Mouse (Mus musculus): ENCODE results near the gene Pdlim7.

DNA sequence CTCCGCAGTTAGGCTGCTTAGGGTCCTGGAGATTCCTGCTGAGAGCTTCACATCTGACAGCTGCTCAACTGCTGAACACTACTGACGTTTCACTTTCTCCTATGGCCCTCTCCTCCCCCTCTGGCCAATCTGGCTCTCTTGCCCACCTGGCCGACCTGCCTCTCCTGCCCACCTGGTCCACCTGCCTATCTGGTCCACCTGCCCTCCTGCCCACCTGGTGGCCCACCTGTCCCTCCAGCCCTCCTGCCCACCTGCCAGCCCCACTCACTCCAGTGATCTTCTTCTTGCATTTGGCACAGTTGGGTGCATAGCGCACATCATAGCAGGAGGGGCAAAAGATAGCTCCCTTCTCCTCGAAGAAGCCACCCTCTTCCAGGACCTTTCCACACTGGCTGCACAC, 9.1 kb downstream of the Pdlim7 start:
- TF ChIP-seq POLR2A (IDR thresholded peaks at IDR 0.05; ENCODE audit: control insufficient read depth in 1 of 2, insufficient read depth in 1 of 2, low read depth in 1 of 2, low read length in 2 of 2, poor library complexity in 1 of 2): no peak
- no peak for TF ChIP-seq NELFE (IDR thresholded peaks at IDR 0.05; ENCODE audit: low read depth, low read length)

Measured in MEL (cell line).